Mouse (Mus musculus) limb, embryonic 14.5 days (tissue): ENCODE data around the gene Rnf167. TPM values are rescaled to one million over a fixed set of nuclear protein-coding genes. Genes with fewer than 3 reads are reported as not detected.

ENCODE experiments used
- ATAC-seq: fragments of 200-750 bp; cut with Nextera tagmentation; 2 replicates; pipeline ENCODE4 v1.8.0; 2017; ENCODE audit warnings: low read depth, moderate number of reproducible peaks, moderate TSS enrichment; ENCODE audit not compliant: low FRiP score
- DNase-seq: peaks from one replicate; pipeline ENCODE4 v3.0.0-alpha.2; 2015; ENCODE audit warnings: low spot score
- H3K27ac ChIP-seq: fragments of 300-500 bp; sonication (generic); replicated peaks from 2 replicates; pipeline ENCODE4 v1.5.1; 2014; ENCODE audit warnings: low read depth, mild to moderate bottlenecking, low read length, moderate library complexity, mixed read lengths
- H3K27me3 ChIP-seq: fragments of 300-500 bp; sonication (generic); 2 replicates; pipeline ENCODE4 v1.6.1; 2014; ENCODE audit warnings: low read length, mixed read lengths; ENCODE audit not compliant: control insufficient read depth, insufficient read depth
- H3K36me3 ChIP-seq: fragments of 300-500 bp; sonication (generic); 2 replicates; pipeline ENCODE4 v1.6.1; 2014; ENCODE audit warnings: mild to moderate bottlenecking, low read length, moderate library complexity, mixed read lengths; ENCODE audit not compliant: control insufficient read depth, insufficient read depth
- H3K4me1 ChIP-seq: fragments of 300-500 bp; sonication (generic); 2 replicates; pipeline ENCODE4 v1.6.1; 2014; ENCODE audit warnings: antibody characterized with exemption, low read length, mixed read lengths; ENCODE audit not compliant: control insufficient read depth, insufficient read depth
- H3K4me2 ChIP-seq: fragments of 300-500 bp; sonication (generic); replicated peaks from 2 replicates; pipeline ENCODE4 v1.6.1; 2014; ENCODE audit warnings: low read depth, mild to moderate bottlenecking, low read length, moderate library complexity; ENCODE audit not compliant: severe bottlenecking
- H3K4me3 ChIP-seq: fragments of 300-500 bp; sonication (generic); replicated peaks from 2 replicates; pipeline ENCODE4 v1.5.1; 2014; ENCODE audit warnings: low read length
- H3K9ac ChIP-seq: fragments of 300-500 bp; sonication (generic); 2 replicates; pipeline ENCODE4 v1.6.1; 2014; ENCODE audit warnings: mild to moderate bottlenecking, low read depth, low read length, moderate library complexity; ENCODE audit not compliant: severe bottlenecking
- H3K9me3 ChIP-seq: fragments of 300-500 bp; sonication (generic); 2 replicates; pipeline ENCODE4 v1.6.1; 2016; ENCODE audit warnings: low read length; ENCODE audit not compliant: control insufficient read depth
- POLR2A ChIP-seq: fragments of 200-500 bp; IDR thresholded peaks from 2 replicates; pipeline ENCODE4 v1.8.0; 2012; ENCODE audit warnings: inconsistent platforms, mild to moderate bottlenecking, moderate library complexity, borderline replicate concordance; ENCODE audit not compliant: insufficient read depth, insufficient read length; ENCODE audit errors: extremely low read depth
- WGBS: fragments of 180-500 bp; shearing (Covaris S2); extraction: QIAGEN DNeasy Blood & Tissue Kit; methylation state at CpG from one replicate; pipeline ENCODE4 v1.1.7; 2014; 5-methylcytosine and 5-hydroxymethylcytosine counted together
- polyA plus RNA-seq, 2 experiments: library from polyadenylated mRNA; depleted of rRNA in 1 of 2; stranded (reverse) in 1 of 2; unstranded in 1 of 2; fragments of >200 nt; fragmentation: Nextera tagmentation in 1 of 2; extraction: Ambion mirVana in 1 of 2; gene quantifications; 2 replicates each; pipeline versions ENCODE4 v1.2.1 to v1.2.3; 2012 to 2014

Gene Rnf167
- polyA plus RNA-seq, 2 experiments = 96.3 to 109 TPM

- peak overlapping the region; percentile 2; the same call in 1 of the 2 replicates for H3K4me3 ChIP-seq
- H3K27ac ChIP-seq = no peak overlapping the region
- WGBS = 80% methylated on average over 8 of the region's 8 CpGs
- H3K9ac ChIP-seq = no peak overlapping the region
- DNase-seq (no peak), ATAC-seq (no peak)
- H3K9me3 ChIP-seq = no peaks in the 10 kb centered on the region
- H3K4me1 ChIP-seq = peaks cover 26% of the 10 kb centered on the region
- no peaks in the 10 kb centered on the region for H3K27me3 ChIP-seq
- no peak for TF ChIP-seq POLR2A
- 0 out of 2 replicates have a peak overlapping the region, but pooled peaks have one; percentile 89 for H3K4me2 ChIP-seq
- peaks cover 66% of the 10 kb centered on the region for H3K36me3 ChIP-seq
These were observed 2.2 kb downstream of the Rnf167 start for GRCm38 (mm10) chr11:70649185-70649734.

- Histone ChIP-seq H3K4me3 (peak overlapping the region; percentile 9; the same call in 1 of the 2 replicates), H3K36me3 (peaks cover 53% of the 10 kb centered on the region), H3K4me2 (0 out of 2 replicates have a peak overlapping the region, but pooled peaks have one; percentile 1), H3K4me1 (peaks cover 23% of the 10 kb centered on the region), H3K9ac (no peak overlapping the region), H3K27me3 (no peaks in the 10 kb centered on the region), H3K9me3 (no peaks in the 10 kb centered on the region), H3K27ac (no peak overlapping the region)
- ATAC-seq (no peak), DNase-seq (no peak)
- no peak for TF ChIP-seq POLR2A
- 77% methylated on average over 12 of the region's 12 CpGs for WGBS
These were observed 3.5 kb downstream of the Rnf167 start for GRCm38 (mm10) chr11:70650322-70651175.

GRCm38 (mm10) chr11:70651391-70651790, 4.4 kb downstream of the Rnf167 start:
- ATAC-seq (no peak), DNase-seq (no peak)
- Histone ChIP-seq H3K36me3 (peaks cover 50% of the 10 kb centered on the region), H3K4me3 (no peak overlapping the region), H3K27me3 (no peaks in the 10 kb centered on the region), H3K9ac (no peak overlapping the region), H3K4me2 (0 out of 2 replicates have a peak overlapping the region, but pooled peaks have one; percentile 1), H3K9me3 (no peaks in the 10 kb centered on the region), H3K4me1 (peaks cover 20% of the 10 kb centered on the region), H3K27ac (no peak overlapping the region)
- WGBS = 71% methylated on average over 2 of the region's 2 CpGs
- TF ChIP-seq POLR2A = no peak

GRCm38 (mm10) chr11:70652029-70652883, 5.2 kb downstream of the Rnf167 start:
- H3K4me3 ChIP-seq = peak overlapping the region; percentile 100
- H3K9ac ChIP-seq = peak overlapping the region; percentile 96
- H3K27me3 ChIP-seq = no peaks in the 10 kb centered on the region
- H3K9me3 ChIP-seq = no peaks in the 10 kb centered on the region
- TF ChIP-seq POLR2A = no peak
- peak overlapping the region; percentile 97 for H3K4me2 ChIP-seq
- peaks cover 28% of the 10 kb centered on the region for H3K4me1 ChIP-seq
- ATAC-seq (no peak), DNase-seq (peak; percentile 66)
- peak overlapping the region; percentile 97 for H3K27ac ChIP-seq
- WGBS = 50% methylated on average over 12 of the region's 12 CpGs
- peaks cover 50% of the 10 kb centered on the region for H3K36me3 ChIP-seq

DNA sequence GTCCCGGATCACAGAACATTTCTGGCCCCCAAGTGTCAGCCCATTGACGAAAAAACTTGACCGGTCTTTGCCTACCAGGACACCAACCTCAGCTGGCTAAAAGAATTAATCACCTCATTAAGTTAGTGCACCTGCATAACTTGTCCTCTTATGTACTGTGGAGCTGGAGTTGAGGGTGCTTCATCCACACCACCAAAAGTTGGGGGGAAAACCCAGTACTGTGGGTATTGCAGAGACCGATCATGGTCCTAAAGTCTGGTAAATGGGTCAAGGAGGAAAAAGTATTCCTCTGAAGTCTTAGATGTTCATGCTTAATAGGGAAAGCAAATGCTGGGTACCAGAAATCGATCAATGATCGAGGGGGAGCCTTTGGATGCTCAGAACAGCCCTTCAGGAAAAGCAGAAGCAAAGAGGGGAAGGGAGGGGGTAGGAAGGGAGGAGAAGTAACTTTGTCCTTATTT, 5.9 kb downstream of the Rnf167 start:
- peaks cover 33% of the 10 kb centered on the region for H3K4me1 ChIP-seq
- TF ChIP-seq POLR2A = no peak

More for the DNA sequence above, 5.9 kb downstream of the Rnf167 start:
- Histone ChIP-seq H3K27me3 (no peaks in the 10 kb centered on the region), H3K9ac (peak overlapping the region; percentile 96), H3K27ac (peak overlapping the region; percentile 97), H3K36me3 (peaks cover 50% of the 10 kb centered on the region), H3K9me3 (no peaks in the 10 kb centered on the region), H3K4me3 (peak overlapping the region; percentile 100), H3K4me2 (peak overlapping the region; percentile 97)
- 44% methylated on average over 6 of the region's 6 CpGs for WGBS
- no peak for ATAC-seq
- DNase-seq = no peak
